Mouse (Mus musculus) erythroblast, embryonic 14.5 days (primary cell): ENCODE measurements around the gene Sec23a.

ENCODE experiments used
- GATA1 ChIP-seq: IDR thresholded peaks from 2 replicates; pipeline ENCODE4 v1.6.1; 2012; ENCODE audit warnings: low read length, inconsistent platforms, mixed read lengths
- TAL1 ChIP-seq: IDR thresholded peaks from 3 replicates; pipeline ENCODE4 v1.6.1; 2012; ENCODE audit warnings: low read length, inconsistent platforms, mixed read lengths

GRCm38 (mm10) chr12:59056222-59056621 is 44.4 kb upstream of the Sec23a start:
- no peak for TF ChIP-seq GATA1
- TF ChIP-seq TAL1: no peak
